Mouse (Mus musculus) ES-E14 (cell line): ENCODE measurements around the gene Lgr5. TPM values are rescaled to one million over a fixed set of nuclear protein-coding genes. Genes with fewer than 3 reads are reported as not detected.

Source experiments
- DNase-seq: peaks from one replicate; pipeline ENCODE4 v3.0.0-alpha.2; 2013; ENCODE audit warnings: low read depth, low spot score
- H3K27ac ChIP-seq: 2 replicates; pipeline ENCODE4 v1.5.1; 2012; ENCODE audit warnings: low read depth, mild to moderate bottlenecking, low read length, moderate library complexity, mixed read lengths; ENCODE audit not compliant: poor library complexity, insufficient read depth, severe bottlenecking
- H3K36me3 ChIP-seq: 2 replicates; pipeline ENCODE4 v1.6.1; 2012; ENCODE audit warnings: mild to moderate bottlenecking, low read length, moderate library complexity, mixed read lengths; ENCODE audit not compliant: control insufficient read depth, poor library complexity, insufficient read depth, severe bottlenecking
- H3K4me1 ChIP-seq, 2 experiments: fragments of 150-350 bp in 1 of 2; sonication (generic) in 1 of 2; 2 replicates each; pipeline ENCODE4 v1.6.1; 2012; ENCODE audit warnings: low read length in 2 of 2, mild to moderate bottlenecking in 1 of 2, mixed read lengths in 1 of 2; ENCODE audit not compliant: control insufficient read depth in 2 of 2, insufficient read depth in 2 of 2, poor library complexity in 1 of 2
- H3K4me3 ChIP-seq, 2 experiments: fragments of 150-350 bp in 1 of 2; sonication (generic) in 1 of 2; 2 replicates each; pipeline ENCODE4 v1.5.1; 2012; ENCODE audit warnings: low read length in 2 of 2, low read depth in 1 of 2, mild to moderate bottlenecking in 1 of 2, mixed read lengths in 1 of 2; ENCODE audit not compliant: insufficient read depth in 1 of 2, poor library complexity in 1 of 2, severe bottlenecking in 1 of 2
- H3K9ac ChIP-seq: 2 replicates; pipeline ENCODE4 v1.6.1; 2012; ENCODE audit warnings: low read depth, mild to moderate bottlenecking, low read length, mixed read lengths; ENCODE audit not compliant: poor library complexity, insufficient read depth, severe bottlenecking
- H3K9me3 ChIP-seq: fragments of 150-350 bp; sonication (generic); 2 replicates; pipeline ENCODE4 v1.6.1; 2012; ENCODE audit warnings: low read depth, mild to moderate bottlenecking, low read length; ENCODE audit not compliant: control insufficient read depth, insufficient read depth
- CHD2 ChIP-seq: IDR thresholded peaks from 2 replicates; pipeline ENCODE4 v1.6.1; 2014; ENCODE audit warnings: mild to moderate bottlenecking, low read depth, low read length, inconsistent platforms
- HCFC1 ChIP-seq: IDR thresholded peaks from 2 replicates; pipeline ENCODE4 v1.6.1; 2012; ENCODE audit warnings: low read length, inconsistent platforms, borderline replicate concordance; ENCODE audit not compliant: insufficient read depth
- MAFK ChIP-seq: IDR thresholded peaks from 2 replicates; pipeline ENCODE4 v1.6.1; 2014; ENCODE audit warnings: mild to moderate bottlenecking, low read depth, low read length, inconsistent platforms; ENCODE audit not compliant: insufficient read depth
- ZC3H11A ChIP-seq: IDR thresholded peaks from 2 replicates; pipeline ENCODE4 v1.6.1; 2012; ENCODE audit warnings: low read depth, mild to moderate bottlenecking, inconsistent platforms, low read length, borderline replicate concordance
- ZNF384 ChIP-seq: IDR thresholded peaks from 2 replicates; pipeline ENCODE4 v1.6.1; 2012; ENCODE audit warnings: low read depth, low read length, inconsistent platforms
- in situ Hi-C, 2 experiments: fragments of 600-800 bp; cut with MboI; formaldehyde crosslinking; loops; one replicate each; pipeline ENCODE4 v1.15.1; 2025; ENCODE audit warnings: low sequenced_read_pairs in 2 of 2, inconsistent platforms in 1 of 2; ENCODE audit not compliant: unreplicated experiment in 2 of 2
- total RNA-seq: library from RNA; depleted of rRNA; stranded (reverse); fragments of 300-350 nt; gene quantifications from 2 replicates; pipeline ENCODE4 v1.2.3, GENCODE M21; 2012

The Lgr5 gene
- total RNA-seq, 1 experiment: 0.22 TPM

GRCm38 (mm10) chr10:115585491-115586245, 1.9 kb downstream of the Lgr5 start:
- Histone ChIP-seq H3K9ac (no peak overlapping the region), H3K9me3 (no peaks in the 10 kb centered on the region), H3K4me1 (no peaks in the 10 kb centered on the region), H3K27ac (no peak overlapping the region), H3K4me3 (peak overlapping the region in 1 of 2 experiments; percentile 91; a peak in 2 of 4 replicates), H3K36me3 (no peaks in the 10 kb centered on the region)
- in situ Hi-C loops: no loop called here
- TF ChIP-seq MAFK: no peak
- TF ChIP-seq ZNF384: no peak
- no peak for TF ChIP-seq ZC3H11A
- DNase-seq: no peak

GRCm38 (mm10) chr10:115584656-115585055, 2.9 kb downstream of the Lgr5 start:
- no peaks in the 10 kb centered on the region for H3K9me3 ChIP-seq
- H3K4me3 ChIP-seq: no peak overlapping the region
- H3K4me1 ChIP-seq: no peaks in the 10 kb centered on the region
- no peak overlapping the region for H3K9ac ChIP-seq
- no peak overlapping the region for H3K27ac ChIP-seq
- no peak for DNase-seq
- in situ Hi-C loops: no loop called here
- no peaks in the 10 kb centered on the region for H3K36me3 ChIP-seq
- TF ChIP-seq HCFC1 (no peak), ZC3H11A (no peak), MAFK (no peak), CHD2 (no peak)

- in situ Hi-C loops: no loop called here
- H3K9me3 ChIP-seq: no peaks in the 10 kb centered on the region
- H3K27ac ChIP-seq: no peak overlapping the region
- DNase-seq: no peak
- no peaks in the 10 kb centered on the region for H3K36me3 ChIP-seq
- no peak overlapping the region for H3K9ac ChIP-seq
- H3K4me1 ChIP-seq: no peaks in the 10 kb centered on the region
- no peak for TF ChIP-seq HCFC1
- TF ChIP-seq ZC3H11A: no peak
- no peak for TF ChIP-seq CHD2
- no peak for TF ChIP-seq ZNF384
- TF ChIP-seq MAFK: no peak
- no peak overlapping the region for H3K4me3 ChIP-seq
Observed at GRCm38 (mm10) chr10:115583071-115583470, 4.5 kb downstream of the Lgr5 start.

DNA sequence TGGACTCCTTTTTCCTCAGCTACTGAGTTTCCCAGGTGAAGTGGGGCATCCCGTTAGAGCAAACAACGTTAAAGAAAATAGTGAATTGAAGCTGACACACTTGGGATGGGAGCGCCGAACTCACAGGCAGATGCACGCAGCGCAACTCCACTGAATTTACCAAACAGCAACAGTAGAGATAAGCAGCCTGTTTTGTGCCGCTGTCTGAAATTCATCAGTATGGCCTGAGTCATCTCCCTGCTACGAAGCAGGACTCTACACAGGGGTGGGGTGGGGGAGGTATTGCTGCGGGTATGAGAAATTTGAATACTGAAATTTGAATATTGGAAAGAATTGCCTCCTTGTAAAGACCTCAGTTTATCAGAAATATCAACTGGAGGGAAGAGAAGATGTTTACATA, 5.6 kb downstream of the Lgr5 start:
- TF ChIP-seq CHD2: no peak
- no peak for TF ChIP-seq MAFK
- TF ChIP-seq HCFC1: no peak
- TF ChIP-seq ZNF384: no peak
- TF ChIP-seq ZC3H11A: no peak
- no peak overlapping the region for H3K9ac ChIP-seq
- H3K4me1 ChIP-seq: no peaks in the 10 kb centered on the region
- in situ Hi-C loops: no loop called here
- no peak overlapping the region for H3K27ac ChIP-seq
- no peaks in the 10 kb centered on the region for H3K36me3 ChIP-seq
- no peak for DNase-seq
- H3K9me3 ChIP-seq: no peaks in the 10 kb centered on the region
- H3K4me3 ChIP-seq: no peak overlapping the region

DNA sequence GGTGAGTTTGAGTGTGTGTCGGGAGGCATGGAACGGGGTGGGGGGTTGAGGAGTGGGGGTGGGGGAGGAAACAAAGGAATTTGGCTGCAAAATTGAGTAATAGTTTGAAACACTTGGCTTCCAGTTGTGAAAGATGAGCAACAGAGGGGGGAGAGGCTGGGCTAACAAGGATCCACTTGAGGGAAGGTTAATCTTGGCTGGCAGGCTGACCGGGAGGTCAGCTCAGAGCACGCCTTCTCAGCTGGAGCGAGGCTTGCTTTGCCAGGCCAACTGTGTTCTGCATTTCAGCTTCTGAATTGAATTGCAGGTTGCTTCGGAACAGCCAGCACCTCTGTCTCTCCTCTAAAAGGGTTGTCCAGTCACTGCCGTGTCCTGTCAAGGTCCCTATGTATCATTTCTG, 8.1 kb downstream of the Lgr5 start:
- DNase-seq: no peak
- TF ChIP-seq ZNF384: no peak
- H3K4me3 ChIP-seq: no peak overlapping the region
- H3K9ac ChIP-seq: no peak overlapping the region
- in situ Hi-C loops: no loop called here
- H3K4me1 ChIP-seq: no peaks in the 10 kb centered on the region
- 0 out of 2 replicates have a peak overlapping the region, but pooled peaks have one; percentile 2 for H3K27ac ChIP-seq
- H3K9me3 ChIP-seq: no peaks in the 10 kb centered on the region
- no peaks in the 10 kb centered on the region for H3K36me3 ChIP-seq
